Mouse (Mus musculus) regulatory T cell (primary cell): ENCODE results near the gene Cdk17.

Experiments
- in situ Hi-C: fragments of 300-600 bp; cut with MboI, MseI; formaldehyde crosslinking; loops from one replicate; pipeline ENCODE4 v1.15.1; 2025; ENCODE audit warnings: high pct_unique_total_duplicates

Gene Cdk17

GRCm38 (mm10) chr10:93160807-93161510 is at the start of gene Cdk17:
TSS of gene Cdk17 (plus strand) at chr10:93160875.
- in situ Hi-C loops = loop anchor here (10.0 kb wide), 1 partner anchor 64 kb away; no protein-coding TSS in a partner anchor

- in situ Hi-C loops = no loop called here
Measured at GRCm38 (mm10) chr10:93111412-93111811, 49.3 kb upstream of the Cdk17 start.

- in situ Hi-C loops = no loop called here
Measured at GRCm38 (mm10) chr10:93112021-93112420, 48.7 kb upstream of the Cdk17 start.

GRCm38 (mm10) chr10:93113968-93114367 is 46.7 kb upstream of the Cdk17 start:
- in situ Hi-C loops = no loop called here

GRCm38 (mm10) chr10:93114782-93115181 is 45.9 kb upstream of the Cdk17 start:
- in situ Hi-C loops = no loop called here

GRCm38 (mm10) chr10:93115743-93116142 is 44.9 kb upstream of the Cdk17 start:
- in situ Hi-C loops = no loop called here

GRCm38 (mm10) chr10:93116636-93117035 is 44.0 kb upstream of the Cdk17 start:
- in situ Hi-C loops = no loop called here

- in situ Hi-C loops = loop anchor here (5.0 kb wide), 1 partner anchor 43 kb away; no protein-coding TSS in a partner anchor
Measured at GRCm38 (mm10) chr10:93119809-93120208, 40.9 kb upstream of the Cdk17 start.

GRCm38 (mm10) chr10:93121262-93121860 is 39.3 kb upstream of the Cdk17 start:
- in situ Hi-C loops = loop anchor here (5.0 kb wide), 1 partner anchor 44 kb away; no protein-coding TSS in a partner anchor

GRCm38 (mm10) chr10:93122399-93123184 is 38.1 kb upstream of the Cdk17 start:
- in situ Hi-C loops = loop anchor here (5.0 kb wide), 1 partner anchor 45 kb away; no protein-coding TSS in a partner anchor

GRCm38 (mm10) chr10:93123310-93123709 is 37.4 kb upstream of the Cdk17 start:
- in situ Hi-C loops = loop anchor here (5.0 kb wide), 1 partner anchor 46 kb away; no protein-coding TSS in a partner anchor

GRCm38 (mm10) chr10:93123957-93124613 is 36.6 kb upstream of the Cdk17 start:
- in situ Hi-C loops = loop anchor here (5.0 kb wide), 1 partner anchor 47 kb away; no protein-coding TSS in a partner anchor

- in situ Hi-C loops = no loop called here
Measured at GRCm38 (mm10) chr10:93126025-93126424, 34.6 kb upstream of the Cdk17 start.

GRCm38 (mm10) chr10:93128566-93128965 is 32.1 kb upstream of the Cdk17 start:
- in situ Hi-C loops = no loop called here

- in situ Hi-C loops = no loop called here
Measured at GRCm38 (mm10) chr10:93129345-93129744, 31.3 kb upstream of the Cdk17 start.

GRCm38 (mm10) chr10:93129904-93130455 is 30.7 kb upstream of the Cdk17 start:
- in situ Hi-C loops = no loop called here

GRCm38 (mm10) chr10:93130456-93130940 is 30.2 kb upstream of the Cdk17 start:
- in situ Hi-C loops = no loop called here

- in situ Hi-C loops = no loop called here
Measured at GRCm38 (mm10) chr10:93131865-93132566, 28.7 kb upstream of the Cdk17 start.

- in situ Hi-C loops = no loop called here
Measured at GRCm38 (mm10) chr10:93138730-93139129, 21.9 kb upstream of the Cdk17 start.

GRCm38 (mm10) chr10:93140778-93141177 is 19.9 kb upstream of the Cdk17 start:
- in situ Hi-C loops = no loop called here
